Comparison of ENCODE assay signal across 13 mouse cellular contexts in the genomic region with DNA sequence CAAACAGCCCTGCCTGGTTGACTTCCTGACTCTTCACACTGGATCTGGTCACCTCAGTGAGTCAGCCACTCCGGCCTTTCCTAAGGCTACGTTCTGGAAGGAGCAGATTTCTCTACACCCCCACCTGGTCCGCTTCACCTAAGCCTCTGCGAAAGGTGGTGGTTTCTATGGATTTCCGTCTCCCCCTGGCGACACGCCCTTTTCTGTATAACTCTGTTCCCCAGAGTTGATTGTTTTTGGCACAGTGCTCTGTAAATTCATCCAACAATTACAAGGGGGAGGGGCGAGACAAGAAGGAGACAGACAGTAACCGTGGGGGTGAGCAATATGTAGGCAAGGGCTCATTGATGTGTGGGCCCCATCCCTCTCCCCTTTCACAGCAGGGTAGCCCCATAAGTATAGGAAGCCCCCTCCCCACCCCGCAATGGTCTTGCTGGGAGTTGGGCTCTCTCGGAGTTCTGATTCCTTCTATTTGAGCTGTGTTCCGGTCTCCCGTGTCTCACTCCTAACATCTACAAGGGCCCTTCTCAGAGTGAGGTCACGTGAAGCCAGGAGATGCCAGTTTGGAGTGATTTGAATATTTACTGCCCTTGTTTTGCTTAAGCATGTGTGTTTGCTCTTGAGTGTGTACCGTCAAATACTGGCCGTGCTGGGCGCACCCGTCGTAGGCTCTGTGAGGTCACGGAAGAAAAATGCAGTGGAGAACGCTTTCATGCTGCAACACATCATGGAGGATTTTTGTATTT. TPM values are rescaled to one million over a fixed set of nuclear protein-coding genes. Genes with fewer than 3 reads are reported as not detected.
DNase-seq lines count a peak whose midpoint lies in the region; ATAC-seq and TF ChIP-seq lines count a peak whose summit lies in the region.
"Had no signal": no experiment of that assay in that cellular context is flagged by ENCODE, and none has a peak within 500 bp of the region (broad histone marks: within the 10 kb centered on the region; RNA-seq: fewer than 3 reads in every experiment).

No protein-coding gene starts in this region.

- 55% methylated on average over 21 of the region's 21 CpGs for WGBS in embryonic facial prominence, embryonic 15.5 days
- WGBS in lung, postnatal 0 days, result 40% methylated on average over 20 of the region's 21 CpGs

- H3K36me3 ChIP-seq in embryonic facial prominence, embryonic 15.5 days, result no peaks in the 10 kb centered on the region
- H3K36me3 ChIP-seq in lung, postnatal 0 days (ENCODE audit: insufficient read depth, low read length), result no peaks in the 10 kb centered on the region
- H3K36me3 ChIP-seq: liver, embryonic 15.5 days; midbrain, embryonic 15.5 days; neural tube, embryonic 15.5 days had no signal

- TF ChIP-seq EP300 in lung, postnatal 0 days (IDR thresholded peaks at IDR 0.05), result peak; percentile 71; the same call in 1 of the 2 replicates

- no peak for TF ChIP-seq POLR2A in brain, embryonic 14.5 days (IDR thresholded peaks at IDR 0.05; ENCODE audit: borderline replicate concordance, extremely low read depth, insufficient read depth, insufficient read length, poor library complexity, severe bottlenecking)

- H3K27me3 ChIP-seq in embryonic facial prominence, embryonic 15.5 days, result no peaks in the 10 kb centered on the region
- no peaks in the 10 kb centered on the region for H3K27me3 ChIP-seq in lung, postnatal 0 days (replicated peaks; ENCODE audit: insufficient read depth, low read length)

- no peak for TF ChIP-seq CTCF in brain, embryonic 14.5 days (IDR thresholded peaks at IDR 0.05; ENCODE audit: borderline replicate concordance, extremely low read depth, insufficient read depth, insufficient read length)
- no peak for TF ChIP-seq CTCF in lung, postnatal 0 days (IDR thresholded peaks at IDR 0.05)

- H3K4me1 ChIP-seq in embryonic facial prominence, embryonic 15.5 days, result peaks cover 43% of the 10 kb centered on the region
- peaks cover 22% of the 10 kb centered on the region; the same call in 1 of the 2 replicates for H3K4me1 ChIP-seq in lung, postnatal 0 days (ENCODE audit: insufficient read depth, low read depth, low read length)
- H3K4me1 ChIP-seq: liver, embryonic 15.5 days had no signal

- no peak overlapping the region for H3K4me3 ChIP-seq in embryonic facial prominence, embryonic 15.5 days (replicated peaks)
- H3K4me3 ChIP-seq in lung, postnatal 0 days (ENCODE audit: low read depth, low read length), result no peak overlapping the region
- H3K4me3 ChIP-seq: hindbrain, embryonic 10.5 days; liver, embryonic 15.5 days; midbrain, embryonic 15.5 days; neural tube, embryonic 15.5 days had no signal

- 0 out of 2 replicates have a peak, but pooled peaks have one; percentile 36 for ATAC-seq in embryonic facial prominence, embryonic 15.5 days (ENCODE audit: insufficient number of reproducible peaks, low FRiP score, low TSS enrichment, low read depth)
- peak; percentile 89 for ATAC-seq in lung, postnatal 0 days
- ATAC-seq: midbrain, embryonic 15.5 days had no signal

- no peak overlapping the region for H3K9ac ChIP-seq in embryonic facial prominence, embryonic 15.5 days
- H3K9ac ChIP-seq in lung, postnatal 0 days (replicated peaks; ENCODE audit: low read depth), result no peak overlapping the region
- H3K9ac ChIP-seq: liver, embryonic 15.5 days; midbrain, embryonic 15.5 days; neural tube, embryonic 15.5 days had no signal

- H3K9me3 ChIP-seq in embryonic facial prominence, embryonic 15.5 days (replicated peaks), result no peaks in the 10 kb centered on the region
- H3K9me3 ChIP-seq in lung, postnatal 0 days (ENCODE audit: low read length), result no peaks in the 10 kb centered on the region
- H3K9me3 ChIP-seq: hindbrain, embryonic 10.5 days; liver, embryonic 15.5 days; midbrain, embryonic 15.5 days; neural tube, embryonic 15.5 days had no signal

- peak; percentile 47 for DNase-seq in brain, embryonic 14.5 days (ENCODE audit: low read depth)
- peak; percentile 40 for DNase-seq in kidney, adult 9 months
- peak; percentile 82 for DNase-seq in lung, postnatal 0 days (ENCODE audit: low spot score)
- DNase-seq in left cerebral cortex, adult 8-10 months (ENCODE audit: low spot score in 2 of 2), result no peak
- no peak for DNase-seq in cerebellum, postnatal 10 days
- DNase-seq in ovary, postnatal 14 days (ENCODE audit: low spot score), result no peak
- DNase-seq: cerebellum, adult 9-11 months; right cerebral cortex, postnatal 4 days had no signal

- 0 out of 2 replicates have a peak overlapping the region, but pooled peaks have one; percentile 19 for H3K4me2 ChIP-seq in embryonic facial prominence, embryonic 15.5 days (replicated peaks)
- peak overlapping the region; percentile 35 for H3K4me2 ChIP-seq in lung, postnatal 0 days (replicated peaks; ENCODE audit: low read depth, low read length)
- H3K4me2 ChIP-seq: liver, embryonic 15.5 days; midbrain, embryonic 15.5 days; neural tube, embryonic 15.5 days had no signal

- peak overlapping the region; percentile 65 for H3K27ac ChIP-seq in embryonic facial prominence, embryonic 15.5 days (replicated peaks)
- H3K27ac ChIP-seq in lung, postnatal 0 days (ENCODE audit: low read length), result peak overlapping the region; percentile 59
- H3K27ac ChIP-seq: liver, embryonic 15.5 days; midbrain, embryonic 15.5 days; neural tube, embryonic 15.5 days had no signal

RNA-seq across cellular contexts. Expression of a gene that starts 29.2 kb away (rescaled TPM):
- 2.9 and 6.9 TPM in 2 replicates for polyA plus RNA-seq in brain, embryonic 14.5 days (2012; rRNA removed)
- polyA plus RNA-seq in embryonic facial prominence, embryonic 15.5 days (2015; fragmentation: Nextera tagmentation; extraction: Ambion mirVana), result 10.1 and 11.2 TPM in 2 replicates
- 9.7 and 10.3 TPM in 2 replicates for polyA plus RNA-seq in lung, postnatal 0 days (2015; fragmentation: Nextera tagmentation; extraction: Ambion mirVana)
- 1 to 10 TPM; 1.2 to 2.4 (median 1.7) TPM for total RNA-seq in left cerebral cortex, adult 8-10 months (2022)

Comparison
In these comparisons a context has a peak if more than half of its experiments do, and no peak if none do; other contexts are left out.
1. DNase-seq: peak in brain, embryonic 14.5 days (single experiment), kidney, adult 9 months (single experiment) and lung, postnatal 0 days (single experiment); none in left cerebral cortex, adult 8-10 months (0 of 2), cerebellum, postnatal 10 days (0 of 2) and ovary, postnatal 14 days (single experiment).